Mouse (Mus musculus): ENCODE results near the gene Pnma5. TPM values are rescaled to one million over a fixed set of nuclear protein-coding genes. Genes with fewer than 3 reads are reported as not detected.

Gene Pnma5
- total and polyA plus RNA-seq, 3 experiments = 0.07 to 0.08 TPM; not detected in 1

DNA sequence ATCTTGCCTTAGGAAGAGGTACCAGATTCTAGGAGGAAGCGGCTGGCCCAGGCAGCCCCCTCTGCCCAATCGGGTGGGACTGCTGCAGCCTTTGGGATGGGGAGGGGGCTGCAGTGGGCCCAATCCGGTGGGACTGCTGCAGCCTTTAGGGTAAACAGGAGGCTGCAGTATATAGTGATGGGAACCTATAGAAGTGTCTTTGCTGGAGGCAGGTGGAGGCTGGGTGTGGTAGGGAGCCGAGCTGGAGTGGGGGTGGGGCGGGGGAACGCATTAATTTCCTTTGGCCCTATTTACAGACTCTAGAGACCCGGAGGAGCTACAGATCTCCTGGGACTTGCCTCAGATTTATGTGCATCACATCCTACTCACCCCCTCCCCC is 27.5 kb upstream of the Pnma5 start, which contains the start of gene Pnma3:
Pnma3 (plus strand) TSS at position 373 of the 379 bp plus-strand sequence.
- Histone ChIP-seq H3K9me3 (replicated peaks; ENCODE audit: low read length) (no peaks in the 10 kb centered on the region), H3K36me3 (replicated peaks in 1 of 2; ENCODE audit: control insufficient read depth in 1 of 2, insufficient read depth in 1 of 2, low read length in 1 of 2) (no peaks in the 10 kb centered on the region), H3K9ac (ENCODE audit: insufficient read depth, low read depth) (no peak within 1 kb of the TSS), H3K4me3 (replicated peaks in 1 of 3; ENCODE audit: low read depth in 2 of 3, low read length in 2 of 3, poor library complexity in 1 of 3) (no peak within 1 kb of the TSS), H3K4me2 (ENCODE audit: insufficient read depth, low read depth, poor library complexity, severe bottlenecking) (no peak within 1 kb of the TSS), H3K27ac (ENCODE audit: insufficient read depth, low read depth) (no peak within 1 kb of the TSS), H3K27me3 (replicated peaks) (no peaks in the 10 kb centered on the region), H3K79me2 (replicated peaks; ENCODE audit: control insufficient read depth, extremely low read depth, insufficient read depth, poor library complexity, severe bottlenecking) (no peaks in the 10 kb centered on the region), H3K4me1 (ENCODE audit: control insufficient read depth in 1 of 2, insufficient read depth in 2 of 2) (no peaks in the 10 kb centered on the region)
- in situ Hi-C loops (cut with MboI; ENCODE audit: low pct_ligation_motif_present, low pct_unique_long_range_greater_than_20kb, low sequenced_read_pairs) = no loop called here
- no peak for DNase-seq (ENCODE audit: extremely low read depth)
- TF ChIP-seq MEF2A (IDR thresholded peaks at IDR 0.05; ENCODE audit: borderline replicate concordance, low read depth, low read length) = no peak
- no peak for TF ChIP-seq TCF12 (IDR thresholded peaks at IDR 0.05; ENCODE audit: low read depth, low read length)
- no peak for TF ChIP-seq MYC (IDR thresholded peaks at IDR 0.05; ENCODE audit: low read depth, low read length)
- TF ChIP-seq JUND (conservative IDR thresholded peaks at IDR 0.05; ENCODE audit: low read depth, low read length) = no peak
- TF ChIP-seq CHD1 (IDR thresholded peaks at IDR 0.05; ENCODE audit: low read depth, low read length) = no peak
- no peak for TF ChIP-seq MAX (IDR thresholded peaks at IDR 0.05; ENCODE audit: low read length)
- TF ChIP-seq SIN3A (IDR thresholded peaks at IDR 0.05; ENCODE audit: low read length) = no peak
- TF ChIP-seq POLR2A (IDR thresholded peaks at IDR 0.05; ENCODE audit: low read depth, low read length) = no peak
- no peak for TF ChIP-seq CHD2 (IDR thresholded peaks at IDR 0.05; ENCODE audit: low read length)
- TF ChIP-seq JUN (IDR thresholded peaks at IDR 0.05; ENCODE audit: insufficient read depth, low read depth, low read length) = no peak
- no peak for TF ChIP-seq EP300 (IDR thresholded peaks at IDR 0.05; ENCODE audit: low read length)
- no peak for TF ChIP-seq IRF4 (IDR thresholded peaks at IDR 0.05; ENCODE audit: low read depth, low read length)
- TF ChIP-seq USF2 (conservative IDR thresholded peaks at IDR 0.05; ENCODE audit: low read depth, low read length) = no peak
- no peak for TF ChIP-seq RAD21 (IDR thresholded peaks at IDR 0.05; ENCODE audit: low read depth, low read length)
- no peak for TF ChIP-seq ZC3H11A (IDR thresholded peaks at IDR 0.05; ENCODE audit: low read depth, low read length)
- no peak for TF ChIP-seq ZNF384 (IDR thresholded peaks at IDR 0.05; ENCODE audit: low read depth, low read length)
- no peak for TF ChIP-seq ETS1 (conservative IDR thresholded peaks at IDR 0.05; ENCODE audit: low read depth, low read length)
- no peak for TF ChIP-seq CTCF (conservative IDR thresholded peaks at IDR 0.05 in 1 of 2, IDR thresholded peaks at IDR 0.05 in 1 of 2; ENCODE audit: low read depth in 2 of 2, low read length in 2 of 2)
- TF ChIP-seq USF1 (IDR thresholded peaks at IDR 0.05; ENCODE audit: low read depth, low read length) = no peak
- dilution Hi-C loops (cut with MboI; ENCODE audit: extremely low pct_ligation_motif_present, extremely low pct_unique_long_range_greater_than_20kb, low sequenced_read_pairs) = no loop called here

- Histone ChIP-seq H3K4me3 (replicated peaks in 1 of 3; ENCODE audit: low read depth in 2 of 3, low read length in 2 of 3, poor library complexity in 1 of 3) (no peak overlapping the region), H3K9me3 (replicated peaks; ENCODE audit: low read length) (no peaks in the 10 kb centered on the region), H3K36me3 (replicated peaks in 1 of 2; ENCODE audit: control insufficient read depth in 1 of 2, insufficient read depth in 1 of 2, low read length in 1 of 2) (no peaks in the 10 kb centered on the region), H3K79me2 (replicated peaks; ENCODE audit: control insufficient read depth, extremely low read depth, insufficient read depth, poor library complexity, severe bottlenecking) (no peaks in the 10 kb centered on the region), H3K9ac (ENCODE audit: insufficient read depth, low read depth) (no peak overlapping the region), H3K4me1 (ENCODE audit: control insufficient read depth in 1 of 2, insufficient read depth in 2 of 2) (no peaks in the 10 kb centered on the region), H3K4me2 (ENCODE audit: insufficient read depth, low read depth, poor library complexity, severe bottlenecking) (no peak overlapping the region), H3K27me3 (replicated peaks) (no peaks in the 10 kb centered on the region), H3K27ac (ENCODE audit: insufficient read depth, low read depth) (no peak overlapping the region)
- no peak for TF ChIP-seq JUN (IDR thresholded peaks at IDR 0.05; ENCODE audit: insufficient read depth, low read depth, low read length)
- no peak for TF ChIP-seq TBP (conservative IDR thresholded peaks at IDR 0.05; ENCODE audit: low read depth, low read length)
- no peak for TF ChIP-seq ETS1 (conservative IDR thresholded peaks at IDR 0.05; ENCODE audit: low read depth, low read length)
- no peak for TF ChIP-seq MXI1 (IDR thresholded peaks at IDR 0.05; ENCODE audit: low read depth, low read length)
- TF ChIP-seq CHD1 (IDR thresholded peaks at IDR 0.05; ENCODE audit: low read depth, low read length) = no peak
- TF ChIP-seq PAX5 (IDR thresholded peaks at IDR 0.05; ENCODE audit: low read length) = no peak
- no peak for TF ChIP-seq HCFC1 (IDR thresholded peaks at IDR 0.05; ENCODE audit: low read depth, low read length)
- no peak for DNase-seq (ENCODE audit: extremely low read depth)
- in situ Hi-C loops (cut with MboI; ENCODE audit: low pct_ligation_motif_present, low pct_unique_long_range_greater_than_20kb, low sequenced_read_pairs) (no loop called here), dilution Hi-C loops (cut with MboI; ENCODE audit: extremely low pct_ligation_motif_present, extremely low pct_unique_long_range_greater_than_20kb, low sequenced_read_pairs) (no loop called here)
These were observed 26.9 kb upstream of the Pnma5 start for GRCm38 (mm10) chrX:73063512-73064414.

Data from CH12.LX (cell line).